Mouse (Mus musculus) liver, embryonic 12.5 days (tissue): Measurements from ENCODE around the gene Creld1. TPM values are rescaled to one million over a fixed set of nuclear protein-coding genes. Genes with fewer than 3 reads are reported as not detected.

Experiments
- ATAC-seq: fragments of 200-750 bp; cut with Nextera tagmentation; 2 replicates; pipeline ENCODE4 v1.8.0; 2017; ENCODE audit warnings: moderate number of reproducible peaks, mild to moderate bottlenecking, moderate library complexity
- H3K27ac ChIP-seq: fragments of 300-500 bp; sonication (generic); 2 replicates; pipeline ENCODE4 v1.5.1; 2016; ENCODE audit warnings: mild to moderate bottlenecking
- H3K27me3 ChIP-seq: fragments of 300-500 bp; sonication (generic); replicated peaks from 2 replicates; pipeline ENCODE4 v1.6.1; 2016; ENCODE audit warnings: mild to moderate bottlenecking, moderate library complexity
- H3K36me3 ChIP-seq: fragments of 300-500 bp; sonication (generic); 2 replicates; pipeline ENCODE4 v1.6.1; 2016; ENCODE audit warnings: mild to moderate bottlenecking, moderate library complexity
- H3K4me1 ChIP-seq: fragments of 300-500 bp; sonication (generic); 2 replicates; pipeline ENCODE4 v1.6.1; 2016
- H3K4me2 ChIP-seq: fragments of 300-500 bp; sonication (generic); 2 replicates; pipeline ENCODE4 v1.6.1; 2016; ENCODE audit warnings: mild to moderate bottlenecking, moderate library complexity
- H3K4me3 ChIP-seq: fragments of 300-500 bp; sonication (generic); 2 replicates; pipeline ENCODE4 v1.5.1; 2016; ENCODE audit warnings: mild to moderate bottlenecking, moderate library complexity
- H3K9ac ChIP-seq: fragments of 300-500 bp; sonication (generic); 2 replicates; pipeline ENCODE4 v1.6.1; 2016; ENCODE audit warnings: mild to moderate bottlenecking, moderate library complexity
- H3K9me3 ChIP-seq: fragments of 300-500 bp; sonication (generic); replicated peaks from 2 replicates; pipeline ENCODE4 v1.6.1; 2016; ENCODE audit warnings: mild to moderate bottlenecking, moderate library complexity
- WGBS: fragments of 180-500 bp; shearing (Covaris S2); methylation state at CpG from one replicate; pipeline ENCODE4 v1.1.7; 2016; ENCODE audit not compliant: insufficient replicate concordance; 5-methylcytosine and 5-hydroxymethylcytosine counted together
- polyA plus RNA-seq: library from polyadenylated mRNA; unstranded; fragments of >200 nt; fragmentation: Nextera tagmentation; extraction: Ambion mirVana; gene quantifications from 2 replicates; pipeline ENCODE4 v1.2.1, GENCODE M21; 2016

Creld1 gene
- polyA plus RNA-seq, 1 experiment from 2014 or later = 9.6 TPM

GRCm38 (mm10) chr6:113444207-113444965, 38.7 kb upstream of the Creld1 start:
- Histone ChIP-seq H3K27ac (no peak overlapping the region), H3K4me1 (peaks cover 21% of the 10 kb centered on the region), H3K27me3 (no peaks in the 10 kb centered on the region), H3K4me3 (no peak overlapping the region), H3K36me3 (peaks cover 41% of the 10 kb centered on the region), H3K9ac (no peak overlapping the region), H3K9me3 (no peaks in the 10 kb centered on the region), H3K4me2 (peak overlapping the region; percentile 14; the same call in 1 of the 2 replicates)
- no peak for ATAC-seq
- WGBS = 76% methylated on average over 8 of the region's 8 CpGs

GRCm38 (mm10) chr6:113447639-113448038, 35.5 kb upstream of the Creld1 start:
- 83% methylated on average over 4 of the region's 4 CpGs for WGBS
- Histone ChIP-seq H3K9me3 (no peaks in the 10 kb centered on the region), H3K4me2 (no peak overlapping the region), H3K36me3 (peaks cover 41% of the 10 kb centered on the region), H3K27me3 (no peaks in the 10 kb centered on the region), H3K9ac (no peak overlapping the region), H3K4me3 (no peak overlapping the region), H3K27ac (no peak overlapping the region), H3K4me1 (peaks cover 14% of the 10 kb centered on the region)
- no peak for ATAC-seq

DNA sequence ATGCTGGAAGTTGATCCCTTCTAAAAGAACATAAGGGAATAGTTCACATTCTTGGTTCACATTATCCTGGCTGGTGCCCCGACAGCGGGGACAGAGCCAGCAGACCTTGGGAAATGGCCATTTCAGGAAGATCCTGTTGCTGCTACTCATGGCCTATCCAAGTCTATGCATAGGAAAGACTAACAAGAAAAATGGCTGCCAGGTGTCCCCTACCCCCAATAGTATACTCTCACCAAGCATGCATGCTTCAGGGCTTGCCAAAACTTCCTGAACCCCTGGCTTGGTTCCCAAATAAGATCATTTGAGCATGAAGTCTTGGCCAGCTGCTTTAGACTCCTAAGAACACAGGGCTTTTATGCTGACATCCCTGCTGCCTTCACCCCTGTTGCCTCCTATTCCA, 31.3 kb upstream of the Creld1 start:
- Histone ChIP-seq H3K9ac (no peak overlapping the region), H3K9me3 (no peaks in the 10 kb centered on the region), H3K4me2 (no peak overlapping the region), H3K4me1 (no peaks in the 10 kb centered on the region), H3K27me3 (no peaks in the 10 kb centered on the region), H3K4me3 (no peak overlapping the region), H3K36me3 (peaks cover 24% of the 10 kb centered on the region), H3K27ac (no peak overlapping the region)
- ATAC-seq = no peak
- WGBS = 66% methylated on average over 2 of the region's 2 CpGs

DNA sequence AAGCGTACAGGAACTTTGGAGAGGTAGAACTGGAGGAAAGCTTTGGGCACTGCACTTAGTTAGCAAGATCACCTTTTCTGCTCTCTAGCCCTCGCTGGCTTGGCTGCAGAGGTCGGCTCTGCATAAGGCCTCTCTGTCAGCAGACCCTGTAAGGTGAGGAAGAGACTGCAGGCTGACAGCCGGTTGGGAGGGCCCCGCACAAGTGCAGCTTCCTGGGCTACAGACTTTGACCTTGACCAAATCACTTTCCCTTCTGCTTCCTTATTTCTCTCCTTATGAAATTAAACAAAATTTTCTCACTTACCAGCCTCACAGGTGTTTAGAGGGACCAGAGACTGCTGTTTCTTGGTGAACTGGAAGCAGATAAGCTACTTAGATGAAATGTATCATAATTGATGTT, 28.1 kb upstream of the Creld1 start:
- H3K27me3 ChIP-seq = no peaks in the 10 kb centered on the region
- H3K36me3 ChIP-seq = no peaks in the 10 kb centered on the region
- H3K27ac ChIP-seq = no peak overlapping the region
- H3K9me3 ChIP-seq = no peaks in the 10 kb centered on the region
- ATAC-seq = no peak
- H3K4me1 ChIP-seq = no peaks in the 10 kb centered on the region
- no peak overlapping the region for H3K9ac ChIP-seq
- WGBS = 36% methylated on average over 5 of the region's 5 CpGs
- H3K4me2 ChIP-seq = no peak overlapping the region
- no peak overlapping the region for H3K4me3 ChIP-seq

DNA sequence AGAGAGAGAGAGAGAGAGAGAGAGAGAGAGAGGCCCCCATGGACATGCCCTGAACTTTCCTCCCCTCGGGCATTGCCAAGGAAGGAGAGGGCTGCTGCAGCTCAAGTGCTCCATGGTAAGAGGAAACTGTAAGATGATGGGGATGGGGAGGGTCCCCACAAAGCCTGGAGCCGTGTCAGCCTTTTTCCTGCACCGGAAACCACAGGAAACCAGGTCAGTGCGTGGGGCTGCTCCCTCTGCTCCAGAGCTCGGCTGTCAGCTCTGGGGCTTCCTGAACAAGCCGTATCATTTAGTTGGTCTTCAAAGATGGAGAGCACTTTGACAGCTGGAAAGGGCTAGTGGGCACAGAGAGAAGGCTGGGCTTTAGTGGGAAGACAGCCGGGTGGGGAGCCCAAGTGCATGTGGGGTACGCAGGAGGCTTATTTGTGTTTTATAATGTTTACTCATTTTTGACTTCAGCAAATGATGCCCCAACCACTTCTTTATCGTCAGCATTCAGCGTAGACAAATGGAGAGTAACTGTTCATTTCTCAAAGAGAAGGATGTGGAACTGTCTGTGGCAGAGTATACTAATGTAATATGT, 25.1 kb upstream of the Creld1 start, which contains the start of gene Il17re:
Gene Il17re, plus strand, starts transcription at position 533 of the 583 bp plus-strand sequence.
- no peaks in the 10 kb centered on the region for H3K36me3 ChIP-seq
- H3K4me2 ChIP-seq = no peak within 1 kb of the TSS
- 24% methylated on average over 10 of the region's 10 CpGs for WGBS
- no peaks in the 10 kb centered on the region for H3K4me1 ChIP-seq
- H3K27me3 ChIP-seq = no peaks in the 10 kb centered on the region
- H3K9ac ChIP-seq = no peak within 1 kb of the TSS
- no peak within 1 kb of the TSS for H3K27ac ChIP-seq
- no peak within 1 kb of the TSS for H3K4me3 ChIP-seq
- H3K9me3 ChIP-seq = no peaks in the 10 kb centered on the region
- ATAC-seq = no peak

DNA sequence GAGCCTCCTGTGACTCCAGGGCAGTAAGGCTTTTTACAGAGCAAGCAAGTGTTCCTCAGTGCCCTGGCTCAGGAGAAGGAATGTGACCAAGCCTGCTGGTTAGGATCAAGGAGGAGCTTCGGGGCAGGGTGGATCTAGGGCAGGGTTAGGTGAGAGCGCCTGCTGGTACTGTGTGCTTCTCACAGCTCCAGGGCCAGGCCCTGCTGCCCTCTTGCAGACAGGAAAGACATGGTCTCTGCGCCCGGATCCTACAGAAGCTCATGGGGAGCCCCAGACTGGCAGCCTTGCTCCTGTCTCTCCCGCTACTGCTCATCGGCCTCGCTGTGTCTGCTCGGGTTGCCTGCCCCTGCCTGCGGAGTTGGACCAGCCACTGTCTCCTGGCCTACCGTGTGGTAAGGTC, 24.5 kb upstream of the Creld1 start:
- WGBS = 63% methylated on average over 10 of the region's 10 CpGs
- H3K9ac ChIP-seq = no peak overlapping the region

GRCm38 (mm10) chr6:113464040-113464439, 19.1 kb upstream of the Creld1 start:
- Histone ChIP-seq H3K27me3 (peaks cover 29% of the 10 kb centered on the region; the same call in 1 of the 2 replicates), H3K9ac (no peak overlapping the region), H3K4me2 (no peak overlapping the region), H3K4me1 (peaks cover 3% of the 10 kb centered on the region), H3K4me3 (no peak overlapping the region), H3K27ac (no peak overlapping the region), H3K9me3 (no peaks in the 10 kb centered on the region), H3K36me3 (no peaks in the 10 kb centered on the region)
- ATAC-seq = no peak
- 58% methylated on average over 7 of the region's 7 CpGs for WGBS

More for the DNA sequence above, 24.5 kb upstream of the Creld1 start:
- H3K4me2 ChIP-seq = no peak overlapping the region
- H3K36me3 ChIP-seq = no peaks in the 10 kb centered on the region
- no peaks in the 10 kb centered on the region for H3K27me3 ChIP-seq
- H3K27ac ChIP-seq = no peak overlapping the region
- ATAC-seq = no peak
- no peak overlapping the region for H3K4me3 ChIP-seq
- no peaks in the 10 kb centered on the region for H3K4me1 ChIP-seq
- H3K9me3 ChIP-seq = no peaks in the 10 kb centered on the region

DNA sequence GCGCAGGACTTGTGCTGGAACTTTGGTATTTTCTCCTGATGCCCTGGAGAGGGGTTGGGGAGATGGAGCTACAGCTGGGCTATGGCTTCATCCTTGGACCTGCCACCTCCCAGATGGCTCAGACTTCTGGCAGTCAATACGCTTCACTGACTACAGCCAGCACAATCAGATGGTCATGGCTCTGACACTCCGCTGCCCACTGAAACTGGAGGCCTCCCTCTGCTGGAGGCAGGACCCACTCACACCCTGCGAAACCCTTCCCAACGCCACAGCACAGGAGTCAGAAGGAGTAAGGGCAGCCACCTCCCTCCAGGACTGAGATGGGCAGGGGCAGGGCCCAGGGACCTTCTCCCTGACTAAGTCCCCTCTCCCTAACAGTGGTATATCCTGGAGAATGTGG, 17.5 kb upstream of the Creld1 start:
- 51% methylated on average over 5 of the region's 5 CpGs for WGBS
- ATAC-seq = no peak

DNA sequence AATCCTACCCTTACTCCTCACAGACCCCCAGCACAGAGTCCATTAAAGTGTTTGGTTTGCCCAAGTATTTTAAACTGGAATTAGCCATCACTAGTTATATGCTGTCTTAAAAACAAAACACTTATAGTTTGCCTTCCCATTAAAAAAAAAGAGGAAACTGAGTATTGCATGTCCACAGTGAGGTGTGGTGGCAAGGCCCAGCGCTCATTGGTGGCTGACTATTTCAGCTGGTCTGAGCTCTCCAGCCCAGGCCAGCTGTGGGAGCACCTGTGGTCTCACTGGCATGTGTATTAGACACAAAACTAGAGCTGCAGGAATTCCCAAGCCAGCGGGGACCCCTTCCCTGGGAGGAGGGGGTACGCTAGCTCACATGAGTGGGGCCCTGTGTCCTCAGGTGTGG, 14.6 kb upstream of the Creld1 start:
- H3K4me3 ChIP-seq = no peak overlapping the region
- no peak overlapping the region for H3K27ac ChIP-seq
- H3K36me3 ChIP-seq = no peaks in the 10 kb centered on the region
- no peak for ATAC-seq
- peaks cover 64% of the 10 kb centered on the region for H3K27me3 ChIP-seq
- H3K4me1 ChIP-seq = peaks cover 21% of the 10 kb centered on the region
- 44% methylated on average over 3 of the region's 3 CpGs for WGBS
- no peak overlapping the region for H3K9ac ChIP-seq
- H3K4me2 ChIP-seq = peak overlapping the region; percentile 75
- no peaks in the 10 kb centered on the region for H3K9me3 ChIP-seq

More for the DNA sequence above, 17.5 kb upstream of the Creld1 start:
- H3K4me1 ChIP-seq = peaks cover 13% of the 10 kb centered on the region
- H3K27me3 ChIP-seq = peaks cover 44% of the 10 kb centered on the region
- no peak overlapping the region for H3K9ac ChIP-seq
- H3K36me3 ChIP-seq = no peaks in the 10 kb centered on the region
- H3K4me2 ChIP-seq = no peak overlapping the region
- H3K9me3 ChIP-seq = no peaks in the 10 kb centered on the region
- no peak overlapping the region for H3K4me3 ChIP-seq
- no peak overlapping the region for H3K27ac ChIP-seq

DNA sequence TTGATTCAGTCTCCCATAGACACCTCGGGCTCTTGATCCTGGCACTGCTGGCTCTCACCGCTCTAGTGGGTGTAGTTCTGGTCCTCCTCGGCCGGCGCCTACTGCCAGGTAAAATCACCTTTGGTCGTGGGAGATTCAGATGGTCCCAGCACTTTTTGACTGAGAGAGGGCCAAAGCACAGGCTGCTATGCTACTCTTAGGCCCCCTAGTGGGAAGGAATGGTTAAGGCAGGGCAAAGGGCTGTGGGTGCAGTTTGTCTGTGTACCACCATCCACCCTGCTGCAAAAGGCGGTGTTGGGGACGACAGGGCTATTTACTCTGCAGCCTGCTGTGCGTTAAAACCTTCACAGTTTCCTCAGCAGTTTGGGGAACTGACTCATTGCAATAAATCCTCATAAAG, 14.1 kb upstream of the Creld1 start:
- peaks cover 62% of the 10 kb centered on the region for H3K27me3 ChIP-seq
- peaks cover 21% of the 10 kb centered on the region for H3K4me1 ChIP-seq
- no peak overlapping the region for H3K27ac ChIP-seq
- H3K9ac ChIP-seq = peak overlapping the region; percentile 56; the same call in 1 of the 2 replicates
- peak overlapping the region; percentile 34 for H3K4me3 ChIP-seq
- H3K36me3 ChIP-seq = no peaks in the 10 kb centered on the region
- 5% methylated on average over 9 of the region's 9 CpGs for WGBS
- peak; percentile 61; the same call in 1 of the 2 replicates for ATAC-seq
- no peaks in the 10 kb centered on the region for H3K9me3 ChIP-seq
- H3K4me2 ChIP-seq = peak overlapping the region; percentile 75

GRCm38 (mm10) chr6:113469432-113469831, 13.7 kb upstream of the Creld1 start:
- Histone ChIP-seq H3K9ac (peak overlapping the region; percentile 56), H3K9me3 (no peaks in the 10 kb centered on the region), H3K27me3 (peaks cover 58% of the 10 kb centered on the region), H3K4me3 (peak overlapping the region; percentile 34), H3K36me3 (no peaks in the 10 kb centered on the region), H3K4me1 (peaks cover 21% of the 10 kb centered on the region), H3K4me2 (peak overlapping the region; percentile 75), H3K27ac (no peak overlapping the region)
- ATAC-seq = peak; percentile 61
- 2% methylated on average over 31 of the region's 31 CpGs for WGBS

GRCm38 (mm10) chr6:113471297-113471936, 11.7 kb upstream of the Creld1 start, which contains the start of gene Il17rc:
TSS of gene Il17rc (plus strand) at chr6:113471427.
- Histone ChIP-seq H3K27ac (no peak within 1 kb of the TSS), H3K36me3 (no peaks in the 10 kb centered on the region), H3K27me3 (peaks cover 53% of the 10 kb centered on the region), H3K4me3 (0 out of 2 replicates have a peak within 1 kb of the TSS, but pooled peaks have one; percentile 12), H3K9ac (peak within 1 kb of the TSS; percentile 9; the same call in 1 of the 2 replicates), H3K4me1 (peaks cover 21% of the 10 kb centered on the region), H3K4me2 (peak within 1 kb of the TSS; percentile 45), H3K9me3 (no peaks in the 10 kb centered on the region)
- ATAC-seq = no peak
- WGBS = 43% methylated on average over 12 of the region's 12 CpGs
